Comparison of ENCODE assay signal across 8 mouse cellular contexts in genomic region chr2:33465966-33466365, GRCm38 (mm10). TPM values are rescaled to one million over a fixed set of nuclear protein-coding genes. Genes with fewer than 3 reads are reported as not detected.
DNase-seq lines count a peak whose midpoint lies in the region; ATAC-seq and TF ChIP-seq lines count a peak whose summit lies in the region.

No protein-coding gene starts in this region.

- ATAC-seq in midbrain, embryonic 13.5 days = no peak
- no peak for ATAC-seq in midbrain, embryonic 15.5 days (replicated peaks)
- no peak for ATAC-seq in forebrain, postnatal 0 days

- H3K27ac ChIP-seq in midbrain, embryonic 13.5 days = no peak overlapping the region
- H3K27ac ChIP-seq in midbrain, embryonic 15.5 days = no peak overlapping the region
- H3K27ac ChIP-seq in forebrain, postnatal 0 days (ENCODE audit: low read depth, low read length) = no peak overlapping the region

- H3K27me3 ChIP-seq in midbrain, embryonic 13.5 days = 0 out of 2 replicates have a peak, but pooled peaks cover 5% of the 10 kb centered on the region
- H3K27me3 ChIP-seq in midbrain, embryonic 15.5 days (replicated peaks) = no peaks in the 10 kb centered on the region
- H3K27me3 ChIP-seq in forebrain, postnatal 0 days (ENCODE audit: insufficient read depth, low read length) = no peaks in the 10 kb centered on the region

- no peaks in the 10 kb centered on the region for H3K9me3 ChIP-seq in midbrain, embryonic 13.5 days
- H3K9me3 ChIP-seq in midbrain, embryonic 15.5 days = no peaks in the 10 kb centered on the region
- H3K9me3 ChIP-seq in forebrain, postnatal 0 days (ENCODE audit: low read length) = no peaks in the 10 kb centered on the region

- H3K4me1 ChIP-seq in midbrain, embryonic 13.5 days (replicated peaks) = peaks cover 31% of the 10 kb centered on the region
- peaks cover 28% of the 10 kb centered on the region for H3K4me1 ChIP-seq in midbrain, embryonic 15.5 days
- H3K4me1 ChIP-seq in forebrain, postnatal 0 days (ENCODE audit: insufficient read depth) = peaks cover 15% of the 10 kb centered on the region

- 76% methylated on average over 4 of the region's 4 CpGs for WGBS in midbrain, embryonic 13.5 days
- WGBS in midbrain, embryonic 15.5 days = 73% methylated on average over 4 of the region's 4 CpGs
- WGBS in forebrain, postnatal 0 days = 82% methylated on average over 4 of the region's 4 CpGs

- H3K4me2 ChIP-seq in midbrain, embryonic 13.5 days (replicated peaks) = no peak overlapping the region
- no peak overlapping the region; the same call in 1 of the 2 replicates for H3K4me2 ChIP-seq in midbrain, embryonic 15.5 days
- H3K4me2 ChIP-seq in forebrain, postnatal 0 days (ENCODE audit: low read depth) = no peak overlapping the region

- no peak for TF ChIP-seq CTCF in forebrain, postnatal 0 days (IDR thresholded peaks at IDR 0.05; ENCODE audit: low read depth)

- H3K36me3 ChIP-seq in midbrain, embryonic 13.5 days = peaks cover 32% of the 10 kb centered on the region
- peaks cover 2% of the 10 kb centered on the region; the same call in 1 of the 2 replicates for H3K36me3 ChIP-seq in midbrain, embryonic 15.5 days (replicated peaks)
- peaks cover 25% of the 10 kb centered on the region for H3K36me3 ChIP-seq in forebrain, postnatal 0 days (ENCODE audit: insufficient read depth)

- H3K4me3 ChIP-seq in midbrain, embryonic 13.5 days (replicated peaks) = no peak overlapping the region
- no peak overlapping the region for H3K4me3 ChIP-seq in midbrain, embryonic 15.5 days
- H3K4me3 ChIP-seq in forebrain, postnatal 0 days (ENCODE audit: low read depth, low read length) = no peak overlapping the region

- peak; percentile 26 for DNase-seq in gastrocnemius, adult 18-20 months (ENCODE audit: low spot score)
- no peak for DNase-seq in gastrocnemius, postnatal 4 days (ENCODE audit: low spot score in 2 of 2)
- peak; percentile 15 to 42 for DNase-seq in heart, adult 9 months (ENCODE audit: low spot score in 2 of 2)
- peak; percentile 46 for DNase-seq in lung, postnatal 10 days
- no peak for DNase-seq in forebrain, postnatal 0 days
- no peak for DNase-seq in left cerebral cortex, adult 8-10 months (ENCODE audit: low spot score in 2 of 2)

- H3K9ac ChIP-seq in midbrain, embryonic 13.5 days (replicated peaks) = peak overlapping the region; percentile 25; the same call in 1 of the 2 replicates
- no peak overlapping the region; the same call in 1 of the 2 replicates for H3K9ac ChIP-seq in midbrain, embryonic 15.5 days
- H3K9ac ChIP-seq in forebrain, postnatal 0 days = no peak overlapping the region

RNA-seq across cellular contexts. Expression of gene Zbtb43, which starts 2.4 kb away (rescaled TPM):
- total RNA-seq in gastrocnemius, adult 18-20 months (2021) = 10 to 100 TPM; 10.3 to 12.7 TPM
- 10 to 100 TPM; 15.7 to 18.1 TPM for total RNA-seq in gastrocnemius, postnatal 4 days (2021)
- polyA plus RNA-seq in midbrain, embryonic 13.5 days (2015; fragmentation: Nextera tagmentation; extraction: Ambion mirVana) = 29.0 and 29.7 TPM in 2 replicates
- polyA plus RNA-seq in midbrain, embryonic 15.5 days (2015; fragmentation: Nextera tagmentation; extraction: Ambion mirVana) = 25.2 and 28.4 TPM in 2 replicates
- 32.2 and 46.5 TPM in 2 replicates for total RNA-seq in forebrain, postnatal 0 days (2014; rRNA removed)
- 19.2 and 24.4 TPM in 2 replicates for polyA plus RNA-seq in forebrain, postnatal 0 days (2015; fragmentation: Nextera tagmentation; extraction: Ambion mirVana)
- 10 to 100 TPM; 23.9 to 30.4 (median 29.1) TPM for total RNA-seq in left cerebral cortex, adult 8-10 months (2022)

RNA-seq across cellular contexts. Expression of gene Zbtb34, which starts 34.8 kb away (rescaled TPM):
- 1 to 10 TPM; 2.9 to 3.0 TPM for total RNA-seq in gastrocnemius, adult 18-20 months (2021)
- total RNA-seq in gastrocnemius, postnatal 4 days (2021) = 10 to 100 TPM; 17.3 to 18.4 TPM
- 6.9 and 7.3 TPM in 2 replicates for polyA plus RNA-seq in midbrain, embryonic 13.5 days (2015; fragmentation: Nextera tagmentation; extraction: Ambion mirVana)
- polyA plus RNA-seq in midbrain, embryonic 15.5 days (2015; fragmentation: Nextera tagmentation; extraction: Ambion mirVana) = 7.7 and 8.7 TPM in 2 replicates
- 20.9 and 24.1 TPM in 2 replicates for total RNA-seq in forebrain, postnatal 0 days (2014; rRNA removed)
- 3.7 and 4.5 TPM in 2 replicates for polyA plus RNA-seq in forebrain, postnatal 0 days (2015; fragmentation: Nextera tagmentation; extraction: Ambion mirVana)
- 10 to 100 TPM; 22.7 to 30.4 (median 24.4) TPM for total RNA-seq in left cerebral cortex, adult 8-10 months (2022)

Comparison
In these comparisons a context has a peak if more than half of its experiments do, and no peak if none do; other contexts are left out.
1. DNase-seq: peak in gastrocnemius, adult 18-20 months (single experiment), heart, adult 9 months (2 of 2) and lung, postnatal 10 days (single experiment); none in gastrocnemius, postnatal 4 days (0 of 2), forebrain, postnatal 0 days (single experiment) and left cerebral cortex, adult 8-10 months (0 of 2).